Mouse (Mus musculus) myocyte (in vitro differentiated cells): ENCODE measurements around the gene Clint1. TPM values are rescaled to one million over a fixed set of nuclear protein-coding genes. Genes with fewer than 3 reads are reported as not detected.

Experiments
- H3K27me3 ChIP-seq: one replicate; pipeline ENCODE4 v1.6.1; 2011; ENCODE audit not compliant: control insufficient read depth, insufficient read depth, insufficient read length
- H3K36me3 ChIP-seq: one replicate; pipeline ENCODE4 v1.6.1; 2011; ENCODE audit not compliant: control insufficient read depth, insufficient read depth
- H3K4me2 ChIP-seq: one replicate; pipeline ENCODE4 v1.6.1; 2011; ENCODE audit warnings: low read depth, control low read depth
- H3K4me3 ChIP-seq: one replicate; pipeline ENCODE4 v1.5.1; 2011; ENCODE audit warnings: mild to moderate bottlenecking, control low read depth, moderate library complexity
- H3K79me2 ChIP-seq: one replicate; pipeline ENCODE4 v1.6.1; 2011; ENCODE audit not compliant: control insufficient read depth, insufficient read depth
- H3ac ChIP-seq: one replicate; pipeline ENCODE4 v1.6.1; 2011; ENCODE audit not compliant: control insufficient read depth, insufficient read length
- CEBPB ChIP-seq: IDR thresholded peaks from 2 replicates; pipeline ENCODE4 v1.6.1; 2011; ENCODE audit warnings: mild to moderate bottlenecking, moderate library complexity; ENCODE audit not compliant: poor library complexity, insufficient read depth, severe bottlenecking
- E2F4 ChIP-seq: IDR thresholded peaks from one replicate; pipeline ENCODE4 v1.6.1; 2011; ENCODE audit warnings: mild to moderate bottlenecking, control low read depth, moderate library complexity; ENCODE audit not compliant: insufficient read depth
- MAX ChIP-seq: IDR thresholded peaks from one replicate; pipeline ENCODE4 v1.6.1; 2011; ENCODE audit warnings: low read depth, mild to moderate bottlenecking, control low read depth
- MYOD1 ChIP-seq, 3 experiments: IDR thresholded peaks; one replicate each; pipeline ENCODE4 v1.6.1; 2011; ENCODE audit warnings: control low read depth in 2 of 3, low read depth in 2 of 3, mild to moderate bottlenecking in 2 of 3, moderate library complexity in 1 of 3; ENCODE audit not compliant: insufficient read length in 2 of 3, control insufficient read depth in 1 of 3
- MYOG ChIP-seq, 3 experiments: IDR thresholded peaks; one replicate each; pipeline ENCODE4 v1.6.1; 2011; ENCODE audit warnings: control low read depth in 2 of 3, low read depth in 2 of 3, mild to moderate bottlenecking in 2 of 3; ENCODE audit not compliant: insufficient read length in 2 of 3, control insufficient read depth in 1 of 3, insufficient read depth in 1 of 3
- POLR2A ChIP-seq: IDR thresholded peaks from one replicate; pipeline ENCODE4 v1.6.1; 2011; ENCODE audit warnings: low read depth, mild to moderate bottlenecking, control low read depth, moderate library complexity; ENCODE audit not compliant: insufficient read length
- POLR2AphosphoS2 ChIP-seq: IDR thresholded peaks from one replicate; pipeline ENCODE4 v1.6.1; 2011; ENCODE audit warnings: low read depth, control low read depth; ENCODE audit not compliant: insufficient read length
- REST ChIP-seq: IDR thresholded peaks from one replicate; pipeline ENCODE4 v1.6.1; 2011; ENCODE audit warnings: mild to moderate bottlenecking, control low read depth, moderate library complexity; ENCODE audit not compliant: insufficient read depth, insufficient read length
- SRF ChIP-seq: IDR thresholded peaks from one replicate; pipeline ENCODE4 v1.6.1; 2011; ENCODE audit warnings: low read depth; ENCODE audit not compliant: control insufficient read depth, insufficient read length
- TCF12 ChIP-seq: IDR thresholded peaks from one replicate; pipeline ENCODE4 v1.6.1; 2011; ENCODE audit warnings: mild to moderate bottlenecking, control low read depth; ENCODE audit not compliant: poor library complexity, insufficient read depth, severe bottlenecking
- TCF3 ChIP-seq: IDR thresholded peaks from one replicate; pipeline ENCODE4 v1.6.1; 2011; ENCODE audit warnings: low read depth, control low read depth; ENCODE audit not compliant: insufficient read length
- USF1 ChIP-seq: IDR thresholded peaks from one replicate; pipeline ENCODE4 v1.6.1; 2011; ENCODE audit warnings: low read depth, mild to moderate bottlenecking, control low read depth, moderate library complexity
- polyA plus RNA-seq: library from polyadenylated mRNA; unstranded; fragments of >200 nt; fragmentation: generic; extraction: Trizol; gene quantifications from one replicate; pipeline ENCODE4 v1.2.1, GENCODE M21; 2012; ENCODE audit warnings: missing spikeins

The Clint1 gene
- polyA plus RNA-seq, 1 experiment = 32.5 TPM

DNA sequence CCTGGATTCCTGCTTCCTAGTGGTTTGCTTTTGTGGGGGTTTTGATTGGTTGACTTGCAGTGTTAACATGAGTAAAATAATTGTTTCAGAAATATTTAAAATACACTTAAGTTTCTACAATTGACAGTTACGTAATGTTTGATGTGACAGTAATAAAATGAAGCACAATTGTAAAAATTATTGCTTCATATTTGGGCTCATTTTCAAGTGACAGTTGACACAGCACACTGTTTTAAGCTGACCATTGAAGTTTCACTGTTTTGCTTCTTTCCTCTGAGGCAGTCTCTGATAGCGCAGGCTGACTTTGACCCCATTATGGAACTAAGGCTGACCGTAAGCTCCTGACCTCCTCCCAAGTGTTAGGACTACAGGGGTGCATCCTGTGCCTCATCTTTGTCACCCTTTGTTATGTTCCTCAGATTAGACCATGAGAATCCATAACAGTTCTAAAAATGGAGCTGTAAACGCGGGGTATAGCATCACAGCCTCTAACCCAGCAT, 41.1 kb downstream of the Clint1 start:
- H3K27me3 ChIP-seq = no peaks in the 10 kb centered on the region
- TF ChIP-seq CEBPB (no peak), REST (no peak), E2F4 (no peak), TCF12 (no peak), MYOG (IDR thresholded peaks at IDR 0.05; ENCODE audit: control insufficient read depth in 1 of 3, insufficient read depth in 1 of 3, insufficient read length in 2 of 3, low read depth in 2 of 3) (no peak), SRF (no peak), USF1 (no peak), MYOD1 (IDR thresholded peaks at IDR 0.05; ENCODE audit: control insufficient read depth in 1 of 3, insufficient read length in 2 of 3, low read depth in 2 of 3) (no peak), TCF3 (no peak), POLR2A (no peak), MAX (no peak), POLR2AphosphoS2 (no peak)
- H3K4me3 ChIP-seq = no peak overlapping the region
- no peak overlapping the region for H3K4me2 ChIP-seq
- H3K36me3 ChIP-seq = peaks cover 58% of the 10 kb centered on the region
- H3ac ChIP-seq = no peak overlapping the region
- H3K79me2 ChIP-seq = no peaks in the 10 kb centered on the region

DNA sequence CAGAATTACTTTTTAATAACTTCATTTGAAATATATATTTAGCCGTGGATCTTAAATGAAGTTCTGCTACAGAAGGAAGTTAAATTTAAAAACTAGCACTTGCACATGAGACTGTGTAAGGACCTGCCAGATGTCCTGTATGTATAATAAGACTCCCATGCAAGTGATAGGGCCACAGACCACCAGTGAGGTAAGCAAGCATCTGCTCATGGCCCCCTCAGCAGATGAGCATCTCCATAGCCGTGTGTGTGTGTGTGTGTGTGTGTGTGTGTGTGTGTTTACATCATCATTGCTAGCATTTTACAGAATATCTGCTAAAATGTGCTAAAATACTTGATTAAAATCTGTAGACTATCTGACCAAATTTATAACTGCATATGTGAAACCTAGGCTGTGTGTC, 45.5 kb downstream of the Clint1 start:
- TF ChIP-seq SRF (no peak), REST (no peak)
- Histone ChIP-seq H3K4me2 (no peak overlapping the region), H3K79me2 (no peaks in the 10 kb centered on the region), H3K27me3 (no peaks in the 10 kb centered on the region), H3K36me3 (peaks cover 41% of the 10 kb centered on the region), H3K4me3 (no peak overlapping the region), H3ac (no peak overlapping the region)

DNA sequence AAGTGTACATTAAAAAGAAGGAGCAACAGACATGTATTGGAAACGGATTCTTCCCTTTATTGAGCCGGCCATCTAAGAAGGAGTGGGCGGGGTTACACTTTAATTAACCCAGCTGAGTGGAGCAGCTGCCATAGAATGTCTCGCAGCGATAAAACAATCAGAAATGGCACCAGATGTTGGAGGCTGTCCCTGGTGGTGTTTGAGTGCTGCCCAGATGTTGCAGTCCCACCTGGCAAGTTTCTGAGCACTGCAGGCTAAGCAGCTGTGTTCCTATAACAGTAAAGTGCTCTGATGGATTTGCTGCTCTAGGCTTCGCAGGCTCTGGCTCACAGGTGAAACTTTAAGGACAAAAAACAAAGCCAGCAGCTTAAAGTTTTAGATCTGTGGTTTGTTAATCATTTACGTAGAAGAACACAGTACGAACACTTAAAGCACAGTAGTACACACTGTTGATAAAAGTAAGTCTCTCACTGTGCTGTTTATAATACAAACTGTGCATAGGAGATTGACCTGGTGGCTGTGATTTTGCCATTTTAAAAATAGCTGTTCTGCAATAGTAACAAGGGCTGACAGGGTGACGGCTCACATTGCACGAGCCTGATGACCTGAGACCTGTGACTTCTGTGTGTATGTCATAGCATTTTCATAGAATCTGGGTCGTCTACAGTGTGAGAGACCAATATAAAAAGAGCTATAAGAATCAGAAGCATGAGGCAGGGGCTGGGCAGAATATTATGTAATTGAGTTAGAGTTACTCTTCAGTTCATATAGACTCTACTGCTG, 48.6 kb downstream of the Clint1 start:
- Histone ChIP-seq H3ac (no peak overlapping the region), H3K27me3 (no peaks in the 10 kb centered on the region), H3K36me3 (peaks cover 27% of the 10 kb centered on the region), H3K4me2 (no peak overlapping the region), H3K79me2 (no peaks in the 10 kb centered on the region), H3K4me3 (no peak overlapping the region)
- TF ChIP-seq POLR2AphosphoS2 (no peak), POLR2A (no peak), SRF (no peak), MYOD1 (IDR thresholded peaks at IDR 0.05; ENCODE audit: control insufficient read depth in 1 of 3, insufficient read length in 2 of 3, low read depth in 2 of 3) (no peak), TCF3 (no peak), REST (no peak), MAX (no peak), MYOG (IDR thresholded peaks at IDR 0.05; ENCODE audit: control insufficient read depth in 1 of 3, insufficient read depth in 1 of 3, insufficient read length in 2 of 3, low read depth in 2 of 3) (no peak), USF1 (no peak), TCF12 (no peak), E2F4 (no peak), CEBPB (no peak)

DNA sequence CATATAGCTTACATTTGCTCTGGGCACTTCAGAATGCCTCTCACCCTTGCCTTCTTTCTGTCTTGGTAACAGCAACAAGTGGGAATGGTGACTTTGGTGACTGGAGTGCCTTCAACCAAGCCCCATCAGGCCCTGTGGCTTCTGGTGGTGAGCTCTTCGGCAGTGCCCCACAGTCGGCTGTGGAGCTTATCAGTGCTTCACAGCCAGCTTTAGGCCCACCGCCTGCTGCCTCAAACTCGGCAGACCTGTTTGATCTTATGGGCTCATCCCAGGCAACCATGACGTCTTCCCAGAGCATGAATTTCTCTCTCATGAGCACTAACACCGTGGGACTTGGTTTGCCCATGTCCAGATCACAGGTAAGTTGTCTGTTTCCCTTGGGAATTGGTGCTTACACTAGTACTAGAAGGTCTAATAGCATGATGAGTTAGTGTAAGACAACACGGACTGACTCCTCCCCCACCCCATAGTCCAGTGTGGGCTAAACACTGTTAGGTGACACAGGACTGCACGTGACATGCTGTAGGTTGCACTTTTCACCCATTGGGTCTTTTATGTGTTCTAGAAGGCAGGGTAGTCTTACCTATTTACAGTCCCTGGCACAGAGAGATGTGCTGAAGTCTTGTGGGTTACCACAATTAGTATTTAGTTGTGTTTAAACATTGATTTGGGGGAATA, 54.4 kb downstream of the Clint1 start:
- Histone ChIP-seq H3K36me3 (peaks cover 44% of the 10 kb centered on the region), H3K79me2 (no peaks in the 10 kb centered on the region), H3K27me3 (no peaks in the 10 kb centered on the region), H3K4me3 (no peak overlapping the region), H3ac (no peak overlapping the region), H3K4me2 (no peak overlapping the region)
- TF ChIP-seq CEBPB (no peak), MAX (no peak), REST (no peak), USF1 (no peak), TCF12 (no peak), E2F4 (no peak), POLR2A (no peak), MYOG (IDR thresholded peaks at IDR 0.05; ENCODE audit: control insufficient read depth in 1 of 3, insufficient read depth in 1 of 3, insufficient read length in 2 of 3, low read depth in 2 of 3) (no peak), POLR2AphosphoS2 (no peak), MYOD1 (IDR thresholded peaks at IDR 0.05; ENCODE audit: control insufficient read depth in 1 of 3, insufficient read length in 2 of 3, low read depth in 2 of 3) (no peak), TCF3 (no peak), SRF (no peak)
